Mouse (Mus musculus) embryonic facial prominence, embryonic 10.5 days (tissue): ENCODE measurements at regions not wholly inside any gene's neighbourhood (a gene's known extent, or its start where the extent isn't known, plus 50 kb on each side); places are given as distances from the start of the nearest gene placed in this dataset.

Source experiments
- DNase-seq: peaks from one replicate; pipeline ENCODE4 v3.0.0-alpha.2; 2017; ENCODE audit warnings: low spot score
- H3K27ac ChIP-seq: fragments of 300-500 bp; sonication (generic); replicated peaks from 2 replicates; pipeline ENCODE4 v1.5.1; 2016; ENCODE audit warnings: mild to moderate bottlenecking
- H3K27me3 ChIP-seq: fragments of 300-500 bp; sonication (generic); replicated peaks from 2 replicates; pipeline ENCODE4 v1.6.1; 2016; ENCODE audit warnings: low read depth, mild to moderate bottlenecking; ENCODE audit not compliant: poor library complexity, severe bottlenecking
- H3K36me3 ChIP-seq: fragments of 300-500 bp; sonication (generic); replicated peaks from 2 replicates; pipeline ENCODE4 v1.6.1; 2016; ENCODE audit warnings: mild to moderate bottlenecking, moderate library complexity
- H3K4me1 ChIP-seq: fragments of 300-500 bp; sonication (generic); 2 replicates; pipeline ENCODE4 v1.6.1; 2016
- H3K4me3 ChIP-seq: fragments of 300-500 bp; sonication (generic); 2 replicates; pipeline ENCODE4 v1.5.1; 2016; ENCODE audit warnings: mild to moderate bottlenecking, moderate library complexity
- H3K9me3 ChIP-seq: fragments of 300-500 bp; sonication (generic); 2 replicates; pipeline ENCODE4 v1.6.1; 2016; ENCODE audit warnings: mild to moderate bottlenecking
- WGBS: fragments of 180-500 bp; shearing (Covaris S2); methylation state at CpG from one replicate; pipeline ENCODE4 v1.1.7; 2016; 5-methylcytosine and 5-hydroxymethylcytosine counted together

DNA sequence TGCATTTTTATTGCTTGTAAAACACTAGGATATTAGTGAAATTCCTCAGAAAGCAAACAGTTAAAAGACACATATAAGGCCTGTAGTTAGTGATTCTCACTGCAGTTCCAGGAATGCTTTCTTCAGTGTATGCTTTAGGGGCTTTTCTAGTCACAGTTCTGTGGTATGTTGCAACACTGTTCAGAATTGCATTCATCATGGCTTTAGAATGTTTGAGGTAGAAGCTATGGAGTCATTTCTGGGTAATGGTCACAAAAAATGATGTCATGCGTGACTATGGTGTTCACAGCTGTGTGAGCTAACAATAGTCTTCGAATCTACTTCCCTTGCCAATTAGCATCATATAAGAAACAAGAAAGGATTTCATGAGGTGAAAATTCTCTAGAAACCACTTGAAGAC is 69.0 kb upstream of the Nrxn1 start:
- H3K27ac ChIP-seq: no peak overlapping the region
- no peaks in the 10 kb centered on the region for H3K9me3 ChIP-seq
- H3K27me3 ChIP-seq: no peaks in the 10 kb centered on the region
- H3K4me3 ChIP-seq: no peak overlapping the region
- no peak for DNase-seq
- H3K4me1 ChIP-seq: no peaks in the 10 kb centered on the region
- H3K36me3 ChIP-seq: no peaks in the 10 kb centered on the region
- 82% methylated on average over 2 of the region's 2 CpGs for WGBS
